Mouse (Mus musculus) liver, embryonic 18 days (tissue): ENCODE measurements around the gene Tsc22d3. TPM values are rescaled to one million over a fixed set of nuclear protein-coding genes. Genes with fewer than 3 reads are reported as not detected.

ENCODE experiments used
- polyA plus RNA-seq: library from polyadenylated mRNA; depleted of rRNA; stranded (reverse); fragments of >200 nt; gene quantifications from 2 replicates; pipeline ENCODE4 v1.2.3, GENCODE M21; 2012; rRNA removed

Gene Tsc22d3
- polyA plus RNA-seq = 17.2 and 18.7 TPM in 2 replicates

GRCm38 (mm10) chrX:140600410-140601109, at the start of gene Tsc22d3:
TSS of gene Tsc22d3 (minus strand) at chrX:140600659.

Other genes starting within 250 kb of the Tsc22d3 start
- 10.1 and 11.1 TPM in 2 replicates for gene Prps1, start 144.0 kb downstream of the Tsc22d3 start, polyA plus RNA-seq
- gene Mid2, start 63.9 kb upstream of the Tsc22d3 start, polyA plus RNA-seq = 0.99 and 1.0 TPM in 2 replicates
- not detected in 2 replicates for gene Tex13b, start 212.8 kb upstream of the Tsc22d3 start, polyA plus RNA-seq